Mouse (Mus musculus) layer of hippocampus, postnatal 14 days (tissue): ENCODE measurements around the gene St6galnac4. TPM values are rescaled to one million over a fixed set of nuclear protein-coding genes. Genes with fewer than 3 reads are reported as not detected.

Experiments used
- DNase-seq, 2 experiments: peaks; one replicate each; pipeline ENCODE4 v3.0.0; 2021 to 2022; ENCODE audit warnings: low spot score in 2 of 2, mixed read lengths in 1 of 2
- total RNA-seq, 2 experiments: library from RNA; stranded (reverse); gene quantifications; 2 replicates each; pipeline ENCODE4 v1.2.3; 2021

St6galnac4 gene
- total RNA-seq, 2 experiments from 2014 or later, result 41.7 to 42.1 TPM

DNA sequence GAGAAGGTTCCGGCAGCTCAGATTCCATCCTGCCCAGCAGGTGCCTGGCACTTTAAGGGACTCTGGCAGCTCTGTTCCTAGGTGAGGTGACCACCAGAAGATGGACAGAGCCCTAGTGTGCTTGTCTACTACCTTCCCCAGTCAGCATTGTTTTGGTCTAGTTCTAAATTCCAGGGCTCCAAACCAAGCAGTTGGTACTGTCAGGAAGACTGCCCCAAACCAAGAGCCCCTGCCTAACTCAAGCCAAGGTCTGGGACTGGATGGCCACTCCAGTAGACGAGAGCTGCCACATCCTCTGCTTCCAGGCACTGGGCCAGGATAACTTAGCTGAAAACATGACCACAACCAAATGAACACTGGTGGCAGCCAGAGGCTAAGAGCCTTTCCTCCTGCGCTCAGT is 18.0 kb upstream of the St6galnac4 start:
- no peak for DNase-seq

DNA sequence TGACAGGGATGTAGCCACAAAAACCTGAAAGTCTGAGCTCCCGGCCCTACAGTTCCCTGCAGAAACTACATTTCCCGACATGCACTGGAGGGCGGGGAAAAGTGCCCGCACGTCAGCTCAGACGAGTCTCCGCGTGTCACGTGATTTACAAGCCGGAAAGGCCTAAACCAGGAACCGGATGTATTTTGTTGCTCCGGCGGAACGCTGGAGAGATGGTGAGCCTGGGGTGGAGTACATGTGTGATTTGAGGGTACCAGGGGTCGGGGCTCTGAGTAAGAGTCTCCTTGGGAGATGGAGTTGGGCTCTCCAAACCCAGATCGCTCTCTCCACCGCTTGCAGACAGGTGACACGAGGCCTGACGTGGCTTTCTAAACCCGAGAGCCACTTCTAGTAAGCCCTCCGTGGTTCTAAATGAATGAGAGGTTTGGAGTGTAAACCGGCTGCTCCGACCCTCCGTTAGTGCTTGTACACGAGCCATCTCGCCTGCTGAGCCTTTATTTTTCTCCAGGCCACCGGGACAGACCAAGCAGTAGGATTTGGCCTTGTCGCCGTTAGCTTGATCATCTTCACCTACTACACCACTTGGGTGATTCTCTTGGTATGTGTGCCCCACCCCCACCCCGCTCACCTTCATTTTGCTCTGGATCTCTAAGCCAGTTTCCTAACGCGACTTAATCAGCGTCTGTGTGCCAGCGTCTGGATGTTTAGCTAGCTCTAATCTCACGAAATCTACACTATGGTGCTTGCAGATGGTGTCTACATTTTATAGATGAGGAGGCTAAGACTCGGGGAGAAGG is 16.0 kb upstream of the St6galnac4 start, which contains the start of gene Dpm2:
Gene Dpm2, plus strand, starts transcription at position 161 of the 797 bp plus-strand sequence.
- DNase-seq, result peak; percentile 89 to 95

DNA sequence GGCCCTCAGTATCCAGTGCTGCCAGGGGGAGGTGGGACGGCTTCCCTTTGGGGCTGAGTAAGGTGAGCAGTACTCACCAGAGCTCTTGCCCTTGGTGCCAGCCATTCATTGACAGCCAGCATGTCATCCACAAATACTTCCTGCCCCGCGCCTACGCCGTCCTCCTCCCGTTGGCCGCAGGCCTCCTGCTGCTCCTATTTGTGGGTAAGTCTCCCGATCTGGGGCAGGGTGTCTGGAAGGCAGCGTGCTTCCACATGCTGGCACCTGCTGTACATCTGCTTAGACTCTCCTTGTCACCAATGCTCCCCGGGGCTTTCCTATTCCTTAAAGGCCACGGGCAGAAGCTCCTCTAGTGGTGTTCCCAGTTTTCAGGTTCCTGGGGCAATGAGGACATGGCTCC is 14.7 kb upstream of the St6galnac4 start:
- DNase-seq, result no peak

DNA sequence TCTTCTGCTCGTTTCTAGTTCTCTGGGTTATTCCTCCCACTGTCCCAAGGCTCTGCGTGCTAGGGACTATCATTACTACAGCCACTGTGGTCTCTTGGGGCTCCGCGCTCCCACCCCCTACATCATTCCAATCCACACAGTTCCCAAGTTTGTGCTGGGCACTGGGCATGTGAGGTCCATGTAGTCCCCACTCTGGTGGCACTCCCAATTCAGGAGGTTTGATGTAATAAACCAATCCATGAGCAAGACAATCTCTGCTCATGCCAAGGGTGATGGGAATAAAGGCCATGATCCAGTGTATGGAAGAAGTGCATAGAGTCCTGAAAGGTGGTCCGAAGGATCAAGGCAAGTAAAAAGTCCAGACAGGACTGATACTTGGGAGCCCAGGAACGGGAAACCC is 12.4 kb upstream of the St6galnac4 start, which contains the start of gene Pip5kl1:
Gene Pip5kl1, plus strand, starts transcription at position 301 of the 400 bp plus-strand sequence.
- no peak for DNase-seq

DNA sequence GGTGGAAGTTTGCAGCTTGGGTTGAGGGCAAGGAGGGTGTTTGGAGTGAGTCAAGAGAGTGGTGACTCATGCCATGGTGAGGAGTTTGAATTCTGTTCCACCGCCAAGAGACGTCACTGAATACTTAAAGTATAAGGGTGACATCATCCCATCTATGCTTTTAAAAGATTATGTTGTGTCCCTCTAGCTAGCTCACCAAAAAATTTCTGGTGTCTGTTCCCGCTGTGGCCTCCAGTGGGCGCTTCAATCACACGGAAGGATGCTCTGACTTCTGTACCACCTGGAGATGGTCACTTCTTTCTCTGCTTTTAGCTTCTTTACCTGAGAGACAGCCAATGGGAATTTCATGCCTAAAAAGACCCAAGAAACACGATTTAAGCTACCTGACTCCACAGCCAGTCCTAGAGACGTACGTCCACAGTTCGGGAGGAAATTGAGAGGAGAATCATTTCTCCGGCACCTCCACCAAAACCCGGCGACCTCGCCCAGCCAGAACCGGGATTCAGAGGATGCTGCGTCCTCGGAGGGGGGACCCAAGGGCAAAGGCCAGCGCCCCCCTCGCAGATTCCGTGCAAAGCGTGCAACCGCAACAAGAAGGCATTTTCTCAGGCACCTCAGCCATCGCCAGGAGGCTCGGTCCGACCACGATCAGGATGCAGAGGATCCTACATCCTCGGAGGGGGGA is 11.9 kb upstream of the St6galnac4 start:
- peak; percentile 67 to 74 for DNase-seq

DNA sequence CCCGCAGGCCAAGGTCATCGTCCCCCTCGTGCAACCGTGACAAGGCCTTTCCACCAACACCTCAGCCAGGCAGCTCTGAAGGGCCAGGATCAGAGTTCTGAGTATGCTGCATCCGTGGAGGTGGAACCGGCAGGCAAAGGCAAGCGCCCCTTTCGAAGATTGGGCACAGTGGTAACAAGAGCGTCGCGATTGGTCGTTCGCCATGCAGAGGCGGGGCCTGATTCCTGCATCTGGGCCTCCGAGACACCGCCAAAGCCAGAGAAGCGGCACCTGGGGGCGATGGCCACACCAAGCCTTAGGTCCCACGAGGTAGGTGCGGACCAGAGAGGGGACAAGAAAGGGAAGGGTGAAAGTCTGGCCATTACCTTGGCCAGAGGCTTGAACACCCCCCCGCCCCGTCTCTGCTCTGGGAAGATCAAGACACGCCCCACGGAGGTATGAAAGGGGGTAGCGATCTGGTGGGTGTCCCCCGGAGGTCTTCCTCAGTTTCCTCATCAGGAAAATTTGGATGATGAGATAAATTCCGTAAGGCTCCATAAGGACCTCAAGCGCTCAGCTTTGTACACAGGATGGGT is 11.2 kb upstream of the St6galnac4 start, which contains the start of gene 9430097D07Rik:
Gene 9430097D07Rik, minus strand, starts transcription at position 99 of the 575 bp plus-strand sequence.
- peak; percentile 66 to 69 for DNase-seq

DNA sequence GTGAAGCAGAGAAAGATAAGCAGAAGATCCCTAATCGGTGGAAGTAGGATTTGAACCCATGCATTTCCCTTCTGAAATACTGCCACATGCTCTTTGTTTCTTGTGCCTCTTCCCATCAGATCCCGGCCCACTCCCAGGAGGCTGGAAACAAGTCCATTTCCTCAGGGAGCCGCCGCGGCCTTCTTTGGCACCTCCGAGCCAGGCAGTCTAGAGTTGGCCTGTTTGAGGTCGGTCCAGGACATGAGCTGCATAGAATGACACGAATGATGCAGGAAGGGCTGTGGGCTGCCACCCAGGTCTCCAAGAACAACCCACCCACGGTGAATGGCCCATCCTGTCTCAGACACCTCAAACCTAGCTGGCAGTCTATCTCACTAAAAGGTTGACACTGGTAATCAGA is 10.4 kb upstream of the St6galnac4 start:
- DNase-seq, result no peak

DNA sequence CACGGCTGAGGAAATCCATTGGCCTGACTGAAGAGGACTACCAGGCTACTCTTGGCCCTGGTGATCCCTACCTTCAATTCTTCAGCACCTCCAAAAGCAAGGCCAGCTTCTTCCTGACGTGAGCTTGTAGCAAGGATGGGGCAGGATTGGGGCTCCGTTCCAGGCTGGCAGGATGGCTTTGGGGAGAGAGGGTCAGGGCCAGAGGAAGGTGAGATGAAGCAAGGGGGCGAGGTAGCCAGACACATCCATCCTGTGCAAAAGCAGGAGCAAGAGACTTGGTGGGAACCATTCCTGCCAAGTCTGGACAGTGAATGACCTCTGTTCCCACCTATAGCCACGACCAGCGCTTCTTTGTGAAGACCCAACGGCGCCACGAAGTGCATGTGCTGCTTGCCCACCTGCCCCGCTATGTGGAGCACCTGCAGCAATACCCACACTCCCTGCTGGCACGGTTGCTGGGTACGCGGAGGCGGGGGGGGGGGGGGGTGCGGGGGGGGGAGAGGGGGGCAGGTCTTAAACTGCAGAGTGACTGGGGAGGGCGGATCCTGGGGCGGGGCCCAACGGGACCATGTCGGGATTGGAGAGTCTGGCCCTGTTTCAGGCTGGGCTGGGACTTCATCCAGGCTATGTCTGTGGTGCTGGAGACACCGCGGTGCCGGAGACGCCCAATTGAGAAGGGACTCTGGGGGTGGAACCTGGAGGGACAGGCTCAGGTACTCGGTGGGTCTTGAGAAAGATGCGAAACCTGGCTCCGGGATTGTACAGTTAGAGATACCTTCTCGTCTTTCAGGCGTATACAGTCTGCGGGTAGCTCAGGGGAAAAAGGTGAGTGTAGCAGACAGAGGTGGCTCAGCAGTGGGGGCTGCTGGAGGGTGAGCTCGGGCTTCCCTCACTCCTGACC is 8.5 kb upstream of the St6galnac4 start:
- no peak for DNase-seq

DNA sequence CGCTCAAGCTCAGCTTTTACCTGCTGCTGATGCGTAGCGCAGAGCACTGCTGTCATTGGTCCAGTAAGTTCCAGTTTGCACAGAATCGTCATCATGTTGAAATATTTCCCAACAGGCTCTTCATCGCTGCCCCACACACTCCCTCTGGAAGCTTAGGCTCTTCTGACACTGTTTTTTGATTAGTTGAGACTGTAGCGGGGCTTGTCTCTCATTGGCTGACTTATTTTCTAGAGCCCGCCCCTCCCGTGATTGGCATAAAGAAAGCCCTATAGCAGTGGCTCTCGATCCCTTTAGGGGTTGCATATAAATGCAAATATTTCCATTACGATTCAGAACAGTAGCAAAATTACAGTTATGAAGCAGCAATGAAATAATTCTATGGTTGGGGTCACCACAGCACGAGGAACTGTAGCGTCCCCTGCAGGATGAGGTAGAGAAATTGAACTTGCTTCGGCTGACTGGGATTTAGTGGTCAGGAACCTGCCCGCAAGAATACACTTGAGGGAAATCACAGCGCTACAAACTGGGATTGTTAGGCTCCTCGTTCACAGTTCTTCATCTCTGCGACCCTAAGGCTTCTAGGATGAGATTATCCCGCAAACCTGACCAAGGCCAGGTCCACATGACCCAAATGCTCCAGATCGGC is 5.3 kb upstream of the St6galnac4 start:
- peak; percentile 72 to 76 for DNase-seq

DNA sequence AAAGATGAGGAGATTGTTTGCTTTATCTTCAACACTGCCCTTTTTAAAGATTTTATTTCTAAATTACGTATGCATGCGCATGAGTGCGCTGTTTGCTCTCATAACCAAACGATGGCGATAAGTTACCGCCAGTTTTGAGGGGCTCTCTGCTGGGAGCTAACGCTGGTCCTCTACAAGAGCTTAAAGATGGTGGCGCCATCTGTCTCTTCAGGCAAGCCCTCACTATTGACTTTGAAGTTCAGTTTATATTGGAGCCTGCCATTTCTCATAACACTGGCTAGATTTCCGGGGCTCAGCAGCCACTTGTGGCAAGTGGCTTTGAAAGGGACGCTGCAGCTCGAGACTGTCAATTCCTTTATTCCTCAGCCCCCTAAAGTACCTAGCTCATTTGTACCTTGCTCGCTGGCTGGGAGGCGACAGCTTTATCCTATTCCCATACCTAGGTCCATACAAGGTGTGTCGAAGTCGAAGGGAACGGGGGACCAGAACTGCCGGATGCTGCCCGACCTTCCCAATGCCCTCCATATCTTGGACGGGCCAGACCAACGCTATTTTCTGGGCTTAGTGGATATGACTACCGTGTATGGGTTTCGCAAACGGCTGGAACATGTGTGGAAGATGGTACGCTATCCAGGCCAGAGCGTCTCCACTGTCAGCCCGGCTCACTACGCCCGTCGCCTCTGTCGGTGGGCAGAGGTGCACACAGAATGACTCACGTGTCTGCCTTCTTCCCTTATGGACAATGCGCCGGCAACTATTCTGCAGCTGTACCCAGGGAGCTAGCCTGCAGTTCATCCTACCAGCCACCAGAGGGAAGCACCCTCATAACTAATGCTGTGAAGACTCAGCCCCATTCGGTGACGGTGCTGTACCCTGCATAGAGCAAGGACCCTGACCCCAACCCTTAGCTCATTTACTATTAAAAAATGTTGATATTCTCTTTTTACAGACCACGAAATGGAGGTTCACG is 3.8 kb upstream of the St6galnac4 start:
- DNase-seq, result peak; percentile 83 to 90

DNA sequence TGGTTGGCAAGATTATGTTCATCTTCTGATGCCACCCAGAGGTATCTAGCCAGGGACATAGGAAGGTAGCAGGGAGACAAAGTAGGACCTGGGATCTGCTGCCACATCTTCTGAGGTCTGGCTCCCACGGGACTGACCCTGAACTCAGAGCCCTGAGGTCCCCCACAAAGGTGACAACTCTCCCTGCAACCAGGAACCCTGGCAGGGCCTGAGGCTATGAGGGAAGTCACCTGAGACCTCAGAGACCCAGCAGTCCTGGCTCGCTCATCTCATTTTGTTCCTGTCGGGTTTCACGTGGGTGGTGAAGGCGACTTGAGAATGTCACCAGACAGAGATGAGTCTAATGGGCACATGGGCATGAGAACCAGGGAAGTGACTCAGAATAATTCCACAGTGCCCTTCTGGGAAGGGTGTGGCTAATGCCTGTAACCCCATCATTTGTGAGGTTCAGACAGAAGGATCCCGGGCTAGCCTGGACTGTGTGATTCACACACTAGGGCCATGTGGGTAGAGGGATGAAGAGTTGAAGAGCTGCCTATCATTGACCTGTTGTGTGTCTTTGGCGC is 1.7 kb upstream of the St6galnac4 start:
- DNase-seq, result no peak

DNA sequence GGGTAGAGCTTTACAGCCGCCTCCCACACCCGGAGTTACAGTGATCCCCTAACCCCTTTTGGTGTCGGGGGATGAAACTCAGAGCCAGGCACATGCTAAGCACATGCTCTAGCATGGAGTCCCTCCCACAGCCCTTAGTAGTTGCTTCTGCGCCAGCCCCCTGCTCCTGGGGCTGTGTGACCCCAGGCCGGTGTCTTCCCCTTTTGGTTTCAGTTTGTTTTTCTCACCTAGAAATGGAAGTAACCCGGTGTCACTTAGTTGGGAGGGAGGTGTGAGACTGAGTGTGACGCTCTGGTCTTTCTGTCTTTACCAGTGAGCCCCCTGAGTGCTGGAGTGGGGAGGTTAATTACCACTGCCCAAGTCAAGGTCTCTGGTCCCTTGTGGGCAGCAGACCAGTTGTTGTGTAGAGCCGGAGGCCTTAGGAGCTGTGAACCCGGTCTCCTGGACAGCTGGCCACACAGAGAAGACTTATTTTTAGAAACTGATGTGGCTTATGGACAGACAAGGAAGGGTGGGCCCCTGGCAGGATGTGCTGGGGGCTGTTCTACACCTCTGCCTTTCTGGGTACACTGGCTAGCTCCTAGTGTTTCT is 931 bp downstream of the St6galnac4 start:
- DNase-seq, result no peak

DNA sequence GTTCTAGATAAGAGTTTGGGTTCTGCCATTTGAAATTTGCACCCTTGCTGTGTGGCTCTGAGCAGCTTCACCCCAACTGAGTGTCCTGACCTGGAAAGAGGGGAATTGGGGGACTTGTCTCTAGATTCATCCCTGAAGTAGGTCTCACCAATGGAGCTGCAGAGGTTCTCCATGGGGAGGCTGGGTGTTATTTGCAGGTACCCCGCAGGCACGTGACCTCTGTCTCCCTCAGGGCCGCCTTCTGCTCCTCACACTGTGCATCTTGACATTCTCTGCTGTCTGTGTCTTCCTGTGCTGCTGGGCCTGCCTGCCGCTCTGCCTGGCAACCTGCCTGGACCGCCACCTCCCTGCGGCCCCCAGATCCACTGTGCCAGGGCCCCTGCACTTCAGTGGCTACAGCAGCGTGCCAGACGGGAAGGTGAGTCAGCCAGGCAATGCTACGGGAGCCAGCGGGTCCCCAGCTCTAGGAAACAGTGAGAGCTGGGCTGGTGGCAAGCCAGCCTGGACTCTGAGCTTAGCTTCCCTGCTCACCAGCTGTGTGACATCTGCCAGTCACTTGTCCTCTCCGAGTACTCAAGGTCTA is 2.4 kb downstream of the St6galnac4 start:
- DNase-seq, result no peak

DNA sequence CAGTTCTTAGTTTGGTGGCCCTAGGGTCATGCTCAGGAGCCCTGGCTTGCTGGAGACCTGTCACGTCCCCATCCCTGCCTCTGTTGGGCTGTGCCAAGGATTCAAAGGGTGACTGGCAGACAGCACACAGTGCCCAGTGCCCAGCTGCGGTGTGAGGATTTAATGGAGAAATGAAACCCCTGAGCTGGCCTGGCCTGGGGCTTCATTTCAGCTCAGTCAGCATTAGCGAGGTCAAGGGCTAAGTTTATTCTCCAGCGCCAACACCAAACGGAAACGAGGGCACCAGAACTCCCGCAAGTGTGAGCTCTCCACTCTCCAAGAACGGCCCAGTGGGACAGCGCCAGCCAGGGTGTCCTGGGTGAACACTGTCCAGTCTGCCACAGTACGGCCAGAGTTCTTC is 3.3 kb downstream of the St6galnac4 start:
- DNase-seq, result no peak

DNA sequence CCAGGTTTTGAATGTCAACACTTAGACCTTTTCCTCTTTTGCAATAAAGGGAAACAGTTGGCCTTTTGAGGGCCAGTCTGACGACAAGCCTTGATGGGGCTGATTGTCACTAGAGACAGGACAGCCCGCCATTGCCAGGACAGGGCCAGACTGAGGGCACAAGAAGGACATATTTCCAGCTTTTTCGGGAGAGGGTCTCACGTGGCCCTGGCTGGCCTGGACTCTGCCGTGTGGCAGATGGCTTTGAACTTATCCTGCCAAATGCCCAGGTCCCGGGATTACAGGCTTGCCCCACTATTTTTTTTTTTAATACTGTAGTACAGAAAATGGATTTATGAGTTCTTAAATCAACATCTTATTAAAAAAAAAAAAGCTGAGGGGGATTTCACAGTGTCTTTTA is 4.4 kb downstream of the St6galnac4 start:
- DNase-seq, result no peak

DNA sequence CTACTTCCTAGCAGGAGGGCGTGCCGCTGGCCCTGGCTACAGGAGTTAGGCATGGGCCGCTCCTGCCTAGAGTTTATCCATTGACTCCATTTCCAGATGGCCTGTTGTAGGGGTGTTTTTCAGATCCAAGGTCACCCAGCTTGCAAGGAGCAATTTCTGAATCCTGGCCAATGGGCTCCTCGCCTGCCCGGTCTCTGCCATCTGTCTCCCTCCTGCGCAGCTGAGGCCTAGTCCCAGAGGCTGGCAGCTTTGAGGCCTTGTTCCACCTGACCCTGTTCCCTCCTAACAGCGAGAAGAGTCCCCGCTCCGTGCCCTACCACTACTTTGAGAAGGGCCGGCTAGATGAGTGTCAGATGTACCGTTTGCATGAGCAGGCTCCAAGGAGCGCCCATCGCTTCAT is 9.8 kb downstream of the St6galnac4 start:
- DNase-seq, result no peak

DNA sequence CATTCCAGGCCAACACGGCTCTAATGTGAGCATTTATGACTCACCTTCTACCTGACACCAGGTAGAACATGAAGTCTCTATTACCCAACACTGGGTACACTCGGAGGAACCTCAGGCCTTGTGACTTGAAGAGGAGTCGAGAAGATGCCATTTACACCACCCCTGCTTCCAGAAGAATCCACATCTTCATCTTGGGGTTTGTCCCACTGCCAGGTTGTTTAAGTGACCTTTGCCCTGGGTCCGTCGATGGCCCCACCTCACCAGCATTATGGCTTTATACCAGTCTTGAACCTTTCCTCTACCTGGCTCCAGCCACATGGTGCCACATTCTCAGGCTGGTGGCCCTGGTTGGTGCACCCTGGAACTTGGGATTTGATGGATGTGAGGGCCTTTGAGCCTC is 10.4 kb downstream of the St6galnac4 start:
- DNase-seq, result no peak

DNA sequence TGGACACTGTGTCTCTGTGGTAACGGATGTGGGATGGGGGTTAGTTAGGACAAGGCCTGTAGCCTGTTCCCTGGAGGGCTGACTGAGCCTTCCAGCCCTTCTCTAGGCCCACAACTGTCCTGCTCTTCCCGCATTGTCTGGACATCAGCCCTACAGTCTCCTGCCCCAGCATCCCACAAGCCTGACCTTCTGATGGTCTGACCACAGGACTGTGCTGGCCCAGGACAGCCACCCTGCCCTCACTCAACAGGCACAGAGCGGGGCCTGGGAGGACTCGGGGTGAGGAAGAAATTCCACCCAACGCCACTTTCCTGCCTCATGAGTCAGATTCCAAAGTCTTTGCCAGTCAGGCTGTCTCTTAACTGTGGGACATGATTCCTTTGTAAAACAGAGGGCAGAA is 10.8 kb downstream of the St6galnac4 start:
- DNase-seq, result no peak
